Mouse (Mus musculus): Measurements from ENCODE around the gene Fopnl.

DNA sequence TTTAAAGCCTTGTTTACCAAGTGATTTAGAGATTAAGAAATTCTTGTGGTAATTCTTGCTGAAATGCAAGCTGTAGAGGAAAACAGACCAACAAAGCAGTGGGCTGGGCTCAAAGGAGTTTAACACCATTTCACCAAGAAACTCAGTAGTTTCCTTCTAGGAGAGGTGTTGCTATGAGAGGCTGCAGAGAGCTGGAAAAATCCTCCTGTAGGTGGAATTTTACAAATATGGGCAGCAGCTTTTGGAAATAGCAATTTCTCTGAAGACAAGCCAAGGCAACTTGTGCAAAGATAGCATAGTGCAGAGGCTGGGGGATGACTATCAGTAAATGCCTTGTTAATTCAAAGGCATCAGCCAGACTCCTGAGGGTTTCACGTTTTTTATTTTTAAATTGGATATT is 3.3 kb upstream of the Fopnl start:
- TF ChIP-seq POLR2A (IDR thresholded peaks at IDR 0.05; ENCODE audit: low read depth, low read length): no peak
- no peak for TF ChIP-seq CTCF (IDR thresholded peaks at IDR 0.05; ENCODE audit: extremely low read depth, insufficient read length, insufficient replicate concordance, low read depth, low read length)

All from small intestine, adult 2 months (tissue).